In the genomic region with DNA sequence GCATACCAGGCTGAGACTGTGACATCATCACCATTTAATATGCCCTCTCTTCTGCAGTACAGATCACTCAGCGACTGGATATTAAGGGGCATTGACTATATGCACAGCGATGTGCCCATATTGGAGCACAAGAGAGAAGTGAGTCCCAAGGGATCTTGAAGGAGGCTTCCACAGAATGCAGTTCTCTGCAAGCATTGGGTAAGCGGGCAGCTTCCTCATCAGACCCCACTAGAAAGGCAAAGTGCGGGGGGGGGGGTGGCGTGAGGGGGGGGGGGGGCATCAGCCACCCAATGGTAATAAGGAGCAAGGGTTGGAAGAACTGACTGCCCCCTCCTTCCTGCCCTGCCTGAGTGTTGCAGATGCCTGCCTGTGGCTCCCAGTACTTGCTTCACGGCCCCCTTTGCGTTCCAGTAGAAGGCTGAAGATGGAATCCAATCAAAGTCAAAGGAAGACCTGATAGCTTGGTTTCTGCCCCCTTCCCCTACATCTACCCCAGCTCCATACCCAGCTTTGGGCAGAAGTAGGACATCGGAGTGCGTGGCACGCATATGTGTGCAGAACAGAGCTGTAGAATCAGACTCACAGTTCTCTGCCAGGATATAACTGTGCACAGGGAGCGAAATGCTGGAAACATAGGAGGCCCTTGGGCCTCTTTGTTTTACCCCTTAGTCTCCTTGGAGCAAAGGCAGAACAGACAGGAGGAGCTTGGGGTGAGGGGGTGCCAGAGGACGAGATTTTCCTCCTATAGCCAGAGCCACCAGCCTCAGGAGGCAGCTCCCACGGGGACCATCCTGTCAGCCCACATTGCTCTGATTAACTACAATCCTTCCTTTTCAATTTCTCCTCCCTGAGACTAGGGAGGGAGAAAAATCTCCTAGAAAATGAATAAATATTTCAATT, we compare ENCODE assay signal across 8 mouse cellular contexts. TPM values are rescaled to one million over a fixed set of nuclear protein-coding genes. Genes with fewer than 3 reads are reported as not detected.
A peak's percentile ranks its signal among the peaks of the same experiment; 100 is the strongest.
DNase-seq lines count a peak whose midpoint lies in the region; ATAC-seq and TF ChIP-seq lines count a peak whose summit lies in the region.

No protein-coding gene starts in this region.

- H3K9ac ChIP-seq in lung, embryonic 16.5 days (ENCODE audit: low read length), result peak overlapping the region; percentile 90
- peak overlapping the region; percentile 94 for H3K9ac ChIP-seq in limb, embryonic 13.5 days
- peak overlapping the region; percentile 25; the same call in 1 of the 2 replicates for H3K9ac ChIP-seq in stomach, embryonic 15.5 days

- no peak for DNase-seq in cerebellum, adult 2 months
- no peak for DNase-seq in cerebellum, adult 11-12 months
- no peak for DNase-seq in lung, adult 2 months
- DNase-seq in thymus, postnatal 36 days, result no peak
- DNase-seq in layer of hippocampus, adult 11-12 months (ENCODE audit: low spot score), result no peak

- no peak for TF ChIP-seq CTCF in cerebellum, adult 2 months (IDR thresholded peaks at IDR 0.05; ENCODE audit: borderline replicate concordance, insufficient read depth, low read depth, low read length)
- TF ChIP-seq CTCF in lung, adult 2 months (IDR thresholded peaks at IDR 0.05; ENCODE audit: insufficient read depth, low read length), result no peak

- ATAC-seq in lung, embryonic 16.5 days (ENCODE audit: low read depth), result no peak
- no peak for ATAC-seq in limb, embryonic 13.5 days (ENCODE audit: low FRiP score, low read depth)
- ATAC-seq in stomach, embryonic 15.5 days (ENCODE audit: insufficient read depth, low FRiP score, low read depth), result no peak

- H3K27me3 ChIP-seq in cerebellum, adult 2 months (ENCODE audit: control insufficient read depth, insufficient read depth, low read length), result peaks cover 1% of the 10 kb centered on the region; the same call in 1 of the 2 replicates
- H3K27me3 ChIP-seq in lung, embryonic 16.5 days (ENCODE audit: control insufficient read depth, insufficient read depth, low read depth, low read length), result no peaks in the 10 kb centered on the region
- H3K27me3 ChIP-seq in limb, embryonic 13.5 days, result no peaks in the 10 kb centered on the region
- no peaks in the 10 kb centered on the region for H3K27me3 ChIP-seq in stomach, embryonic 15.5 days (replicated peaks)

- H3K4me3 ChIP-seq in cerebellum, adult 2 months (replicated peaks; ENCODE audit: insufficient read depth, low read depth, low read length), result peak overlapping the region; percentile 32
- peak overlapping the region; percentile 71 for H3K4me3 ChIP-seq in lung, embryonic 16.5 days (ENCODE audit: low read length)
- no peak overlapping the region for H3K4me3 ChIP-seq in lung, adult 2 months (replicated peaks; ENCODE audit: extremely low read depth, low read depth, low read length)
- peak overlapping the region; percentile 84 for H3K4me3 ChIP-seq in limb, embryonic 13.5 days
- H3K4me3 ChIP-seq in stomach, embryonic 15.5 days (replicated peaks), result peak overlapping the region; percentile 67

- no peaks in the 10 kb centered on the region for H3K9me3 ChIP-seq in lung, embryonic 16.5 days (ENCODE audit: control insufficient read depth, low read length)
- no peaks in the 10 kb centered on the region for H3K9me3 ChIP-seq in limb, embryonic 13.5 days
- no peaks in the 10 kb centered on the region for H3K9me3 ChIP-seq in stomach, embryonic 15.5 days

- H3K4me1 ChIP-seq in cerebellum, adult 2 months (ENCODE audit: control insufficient read depth, insufficient read depth, low read length), result no peaks in the 10 kb centered on the region
- H3K4me1 ChIP-seq in lung, embryonic 16.5 days (replicated peaks; ENCODE audit: control insufficient read depth, insufficient read depth, low read length), result peaks cover 44% of the 10 kb centered on the region
- 0 out of 2 replicates have a peak, but pooled peaks cover 6% of the 10 kb centered on the region for H3K4me1 ChIP-seq in lung, adult 2 months (ENCODE audit: control insufficient read depth, insufficient read depth, low read length)
- H3K4me1 ChIP-seq in limb, embryonic 13.5 days, result peaks cover 72% of the 10 kb centered on the region
- peaks cover 31% of the 10 kb centered on the region for H3K4me1 ChIP-seq in stomach, embryonic 15.5 days

- WGBS in cerebellum, adult 2 months, result 24% methylated on average over 13 of the region's 13 CpGs
- WGBS in lung, embryonic 16.5 days, result 43% methylated on average over 11 of the region's 13 CpGs
- WGBS in lung, adult 2 months, result 59% methylated on average over 13 of the region's 13 CpGs
- WGBS in limb, embryonic 13.5 days, result 44% methylated on average over 13 of the region's 13 CpGs
- 50% methylated on average over 12 of the region's 13 CpGs for WGBS in stomach, embryonic 15.5 days

- peak overlapping the region; percentile 93 for H3K4me2 ChIP-seq in lung, embryonic 16.5 days (ENCODE audit: low read depth, low read length)
- peak overlapping the region; percentile 91 for H3K4me2 ChIP-seq in limb, embryonic 13.5 days (replicated peaks)
- H3K4me2 ChIP-seq in stomach, embryonic 15.5 days, result peak overlapping the region; percentile 71

- no peak for TF ChIP-seq POLR2A in cerebellum, adult 2 months (IDR thresholded peaks at IDR 0.05; ENCODE audit: borderline replicate concordance, insufficient read depth, low read length)
- no peak for TF ChIP-seq POLR2A in lung, adult 2 months (IDR thresholded peaks at IDR 0.05; ENCODE audit: borderline replicate concordance, extremely low read depth, low read depth, low read length)

- no peak overlapping the region for H3K27ac ChIP-seq in cerebellum, adult 2 months (ENCODE audit: insufficient read depth, low read length)
- H3K27ac ChIP-seq in lung, embryonic 16.5 days (ENCODE audit: low read length), result peak overlapping the region; percentile 25
- peak overlapping the region; percentile 94 for H3K27ac ChIP-seq in limb, embryonic 13.5 days
- peak overlapping the region; percentile 89 for H3K27ac ChIP-seq in stomach, embryonic 15.5 days

- H3K36me3 ChIP-seq in lung, embryonic 16.5 days (ENCODE audit: control insufficient read depth, insufficient read depth, low read length), result no peaks in the 10 kb centered on the region
- H3K36me3 ChIP-seq in limb, embryonic 13.5 days, result peaks cover 12% of the 10 kb centered on the region
- H3K36me3 ChIP-seq in stomach, embryonic 15.5 days, result no peaks in the 10 kb centered on the region

RNA-seq across cellular contexts. Expression of a gene that starts 3.1 kb away (rescaled TPM):
- polyA plus RNA-seq in cerebellum, adult 2 months (2012; rRNA removed), result 5.6 and 6.1 TPM in 2 replicates
- polyA plus RNA-seq in lung, embryonic 16.5 days (2015; fragmentation: Nextera tagmentation; extraction: Ambion mirVana), result 13.2 and 14.2 TPM in 2 replicates
- 10.5 and 14.4 TPM in 2 replicates for polyA plus RNA-seq in lung, adult 2 months (2012; rRNA removed)
- polyA plus RNA-seq in limb, embryonic 13.5 days (2015; fragmentation: Nextera tagmentation; extraction: Ambion mirVana), result 25.6 and 26.1 TPM in 2 replicates
- polyA plus RNA-seq in stomach, embryonic 15.5 days (2015; fragmentation: Nextera tagmentation; extraction: Ambion mirVana), result 13.9 and 15.2 TPM in 2 replicates

Comparison
In these comparisons a context has a peak if more than half of its experiments do, and no peak if none do; other contexts are left out.
1. H3K9ac ChIP-seq: peak in every context shown above with its lines; median percentile 94 in limb, embryonic 13.5 days; 90 in lung, embryonic 16.5 days; 25 in stomach, embryonic 15.5 days.